Mouse (Mus musculus) spleen, postnatal 14 days (tissue): Measurements from ENCODE around the gene Herc4.
"Not testable (repeated sequence)": the region's sequence is repeated elsewhere in the genome, so short reads cannot be mapped to it uniquely, and the experiment has no call there.

ENCODE experiments used
- DNase-seq, 2 experiments: peaks; one replicate each; pipeline ENCODE4 v3.0.0; 2021 to 2022; ENCODE audit warnings: low spot score in 2 of 2

Herc4 gene

DNA sequence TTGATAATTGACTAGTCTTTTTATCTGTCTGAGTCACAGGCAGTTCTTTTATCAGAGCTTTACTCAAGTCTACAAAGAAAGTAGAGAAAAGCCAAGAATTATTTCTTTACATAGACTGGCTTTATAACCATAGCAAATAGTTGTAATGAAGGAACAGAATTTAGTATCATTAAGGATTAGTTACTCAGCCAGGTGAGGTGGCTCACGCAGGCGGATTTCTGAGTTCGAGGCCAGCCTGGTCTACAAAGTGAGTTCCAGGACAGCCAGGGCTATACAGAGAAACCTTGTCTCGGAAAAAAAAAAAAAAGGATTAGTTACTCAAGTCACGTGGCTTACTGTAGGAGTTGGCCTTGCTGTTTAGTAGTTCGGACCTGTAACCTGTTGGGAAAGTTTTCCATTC is 4.8 kb downstream of the Herc4 start:
- no peak for DNase-seq

DNA sequence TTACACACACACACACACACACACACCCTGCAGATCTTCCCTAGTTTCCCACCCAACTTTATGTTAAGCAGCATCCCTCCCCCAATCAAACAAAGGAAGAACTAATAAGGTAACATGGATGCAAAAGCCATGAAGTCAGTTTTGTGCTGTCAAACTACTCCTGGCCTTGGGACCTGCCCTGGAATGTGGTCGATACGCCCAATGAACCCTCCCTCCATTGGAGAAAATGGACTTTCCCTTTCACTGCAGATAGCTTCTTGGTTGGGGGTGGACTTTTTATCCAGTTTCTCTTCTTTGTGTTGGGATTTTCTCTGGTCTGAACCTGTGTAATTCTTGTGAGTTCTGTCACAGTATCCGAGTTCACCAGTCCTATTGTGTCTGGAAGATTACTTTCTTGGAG is 15.1 kb downstream of the Herc4 start:
- DNase-seq: no peak

DNA sequence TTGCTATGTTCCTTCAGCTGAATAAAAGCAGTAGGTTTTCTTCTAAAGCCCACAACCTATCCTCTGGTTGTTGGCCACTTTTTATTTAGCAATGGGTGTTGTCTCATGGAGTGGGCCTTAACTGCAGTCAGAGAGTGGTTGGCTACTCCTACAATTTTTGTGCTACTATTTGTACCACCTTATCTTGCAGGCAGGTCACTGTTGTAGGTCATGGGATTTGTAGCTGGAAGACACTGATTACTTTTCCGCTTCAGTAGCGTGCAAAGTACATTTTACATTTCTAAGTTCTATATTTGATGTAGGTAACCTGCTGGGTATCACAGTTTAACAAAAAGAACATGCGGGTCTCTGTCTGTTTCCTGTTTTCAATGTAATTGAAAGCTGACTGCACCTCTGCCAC is 15.7 kb downstream of the Herc4 start:
- DNase-seq: no peak

DNA sequence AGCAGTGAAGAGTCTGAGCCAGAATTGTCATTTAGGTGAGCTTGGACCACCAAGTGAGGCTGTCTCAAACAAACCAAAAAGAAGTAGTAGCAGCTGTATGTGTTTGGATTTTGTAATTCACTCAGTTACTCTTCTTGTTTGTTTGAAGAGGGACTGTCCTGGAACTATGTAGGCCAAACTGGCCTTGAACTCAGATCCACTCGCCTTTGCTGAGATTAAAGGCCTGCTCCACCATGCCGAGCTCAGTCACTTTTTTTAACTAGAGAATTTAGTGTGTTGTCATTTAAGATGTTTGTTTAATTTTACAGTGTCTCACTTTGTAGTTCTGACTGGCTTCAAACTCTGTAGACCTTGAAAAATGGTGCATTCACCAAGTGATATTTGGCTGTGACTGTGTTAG is 24.3 kb downstream of the Herc4 start:
- DNase-seq: no peak

DNA sequence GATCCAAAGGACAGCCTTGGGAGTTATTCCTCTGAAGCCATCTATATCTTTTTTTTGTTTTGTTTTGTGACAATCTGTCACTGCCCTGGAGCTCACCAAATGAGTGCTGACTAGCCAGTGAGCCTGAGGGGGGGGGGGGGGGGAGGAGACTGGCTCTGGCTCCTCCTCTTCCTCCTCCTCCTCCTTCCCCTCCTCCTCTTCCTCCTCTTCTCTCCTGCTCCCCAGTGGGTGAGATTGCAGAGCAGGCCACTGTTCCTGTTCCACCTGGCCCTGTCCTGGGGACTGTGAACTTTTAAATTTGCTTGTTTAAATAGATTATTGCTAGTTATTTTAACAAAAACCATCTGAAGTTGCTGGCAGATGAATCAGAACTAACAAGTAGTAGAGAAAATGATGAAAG is 28.8 kb downstream of the Herc4 start:
- no peak for DNase-seq

DNA sequence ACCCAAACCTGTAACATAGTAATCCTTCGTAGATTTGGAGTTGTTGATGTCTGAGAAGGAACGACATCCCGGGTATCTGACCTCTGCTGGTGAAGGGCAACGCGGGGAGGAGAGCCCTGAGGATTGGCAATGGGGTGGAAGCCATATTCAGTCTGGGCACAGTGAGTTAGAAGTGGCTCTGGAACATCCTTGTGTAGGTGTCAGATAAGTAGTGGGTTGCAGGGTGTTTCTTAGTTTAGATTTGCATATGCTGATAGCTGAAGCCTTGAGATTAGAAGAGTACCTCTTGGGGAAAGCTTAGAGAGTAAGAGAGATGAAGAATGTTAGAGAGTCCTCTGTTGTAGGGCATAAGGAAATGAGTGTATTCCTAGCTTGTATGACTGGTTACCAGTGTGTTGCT is 29.3 kb downstream of the Herc4 start:
- DNase-seq: no peak

DNA sequence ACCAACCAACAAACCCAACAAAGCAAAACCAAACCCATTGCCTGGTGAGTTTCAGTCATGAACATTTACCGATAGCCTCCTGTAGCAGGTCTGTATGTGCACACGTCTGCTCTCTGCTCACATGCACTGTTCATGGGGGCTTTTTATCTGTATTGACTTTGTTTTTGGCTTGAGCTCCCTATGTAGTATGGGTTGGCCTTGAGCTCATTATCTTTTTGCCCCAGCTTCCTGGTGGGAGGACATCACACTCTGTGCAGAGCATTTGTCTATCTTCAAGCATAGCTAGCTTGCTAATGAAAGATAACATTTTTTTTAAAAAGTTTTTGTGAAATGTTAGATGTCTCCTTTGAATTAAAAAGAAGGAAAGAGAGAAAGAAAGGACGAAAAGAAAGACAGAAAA is 33.4 kb downstream of the Herc4 start:
- no peak for DNase-seq

DNA sequence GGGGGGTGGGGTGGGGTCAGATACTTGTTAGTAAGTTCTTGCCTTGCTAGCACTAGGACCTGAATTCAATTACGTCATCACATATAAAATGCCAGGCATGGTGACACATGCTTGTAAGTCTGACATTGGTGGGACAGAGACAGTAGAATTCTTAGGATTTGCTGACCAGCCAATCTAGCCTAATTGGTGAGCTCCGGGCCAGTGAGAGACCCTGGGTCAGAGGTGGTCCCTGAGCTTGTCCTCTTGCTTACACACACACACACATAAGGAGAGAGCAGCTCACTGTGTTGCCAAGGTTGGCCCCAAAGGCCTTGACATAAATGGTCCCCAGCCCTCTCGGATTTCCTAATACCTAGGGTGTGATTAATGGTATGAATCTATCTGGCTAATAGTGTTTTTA is 36.2 kb downstream of the Herc4 start:
- no peak for DNase-seq

DNA sequence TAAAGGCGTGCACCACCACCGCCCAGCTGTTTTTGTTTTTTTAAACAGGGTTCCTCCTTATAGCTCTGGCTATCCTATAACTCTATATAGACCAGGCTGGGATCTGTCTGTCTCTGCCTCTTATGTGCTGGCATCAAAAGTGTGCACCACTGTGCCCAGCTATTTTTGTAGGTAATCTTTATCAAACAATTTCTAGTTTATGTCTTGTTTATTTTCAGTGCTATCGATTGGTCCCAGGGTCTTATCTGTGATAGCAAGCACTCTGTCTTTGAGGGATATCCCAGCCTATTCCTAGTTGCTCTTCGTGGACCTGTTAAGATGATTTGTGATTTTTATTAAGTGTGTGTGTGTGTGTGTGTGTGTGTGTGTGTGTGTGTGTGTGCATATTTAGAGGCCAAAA is 38.8 kb downstream of the Herc4 start:
- no peak for DNase-seq

DNA sequence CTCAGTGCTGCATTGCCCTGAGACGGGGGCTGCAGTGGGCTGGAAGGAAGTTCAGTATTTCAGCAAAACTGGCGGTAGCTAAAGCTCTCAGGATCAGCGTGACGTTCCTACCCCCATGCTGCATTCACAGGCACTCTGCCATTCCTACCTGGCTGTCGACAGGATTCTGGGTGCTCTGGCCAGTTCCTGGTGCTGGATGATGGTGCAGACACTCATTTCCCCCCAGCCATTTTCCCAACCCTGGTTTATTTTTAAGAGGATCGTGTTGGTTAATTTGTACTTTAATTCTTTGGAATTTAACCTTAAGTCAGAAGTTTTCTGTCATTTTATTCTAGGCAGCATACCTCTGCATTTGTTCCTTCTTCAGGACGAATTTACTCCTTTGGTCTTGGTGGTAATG is 39.2 kb downstream of the Herc4 start:
- DNase-seq: no peak

DNA sequence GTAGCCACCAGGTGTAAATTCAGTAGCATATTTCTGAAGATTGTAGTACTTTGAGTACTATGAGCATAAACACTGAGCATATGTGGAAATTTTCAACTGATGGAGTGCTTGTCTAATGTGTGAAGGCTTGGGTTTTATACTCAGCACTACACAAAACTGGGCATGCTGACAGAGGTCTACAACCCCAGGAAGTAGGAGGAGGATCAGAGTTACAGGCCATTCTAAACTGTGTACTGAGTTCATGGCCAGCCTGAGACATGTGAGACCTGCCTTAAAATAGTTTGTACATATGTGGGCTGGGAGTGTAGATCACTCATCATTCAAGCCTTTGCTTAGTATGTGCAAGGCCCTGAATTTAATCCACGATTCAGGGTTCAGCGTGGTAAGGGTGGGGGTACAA is 58.7 kb downstream of the Herc4 start:
- no peak for DNase-seq

DNA sequence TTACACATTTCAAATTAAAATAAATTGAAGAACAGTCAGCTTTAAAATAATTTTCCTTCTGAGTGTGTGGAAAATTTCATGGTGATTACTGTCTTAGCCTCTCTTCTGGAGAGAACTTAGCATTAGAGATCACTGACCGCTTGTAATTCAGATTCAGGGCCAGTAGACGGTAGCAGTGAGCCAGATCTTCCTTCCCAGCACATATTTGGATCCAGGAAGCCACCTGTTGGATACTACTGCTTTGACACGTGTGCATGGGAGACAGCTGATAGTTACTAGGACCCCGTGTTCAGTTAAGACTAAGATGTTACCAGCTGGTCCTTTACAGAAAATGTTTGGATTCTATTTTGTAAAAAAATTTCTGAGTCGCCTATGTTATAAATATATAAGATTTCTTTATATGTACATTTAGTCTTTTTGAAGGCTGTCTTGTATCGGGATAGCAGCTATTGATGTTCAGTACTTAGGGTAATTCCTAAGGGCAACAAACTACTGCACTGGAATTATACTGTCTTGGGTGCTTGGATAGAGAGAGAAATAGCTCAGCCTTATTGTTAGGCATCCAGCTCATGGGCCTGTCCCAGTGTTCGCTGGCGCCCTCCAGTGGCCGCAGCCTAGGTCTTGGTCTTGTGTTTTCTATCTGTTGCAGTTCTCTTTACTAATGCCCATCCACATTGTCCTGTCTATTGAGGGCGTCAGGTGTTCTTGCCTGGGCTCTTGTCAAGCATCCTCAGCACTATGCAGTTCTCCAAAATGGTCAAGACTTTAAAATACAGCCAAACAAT is 65.2 kb downstream of the Herc4 start:
- DNase-seq: peak; percentile 67 to 78

DNA sequence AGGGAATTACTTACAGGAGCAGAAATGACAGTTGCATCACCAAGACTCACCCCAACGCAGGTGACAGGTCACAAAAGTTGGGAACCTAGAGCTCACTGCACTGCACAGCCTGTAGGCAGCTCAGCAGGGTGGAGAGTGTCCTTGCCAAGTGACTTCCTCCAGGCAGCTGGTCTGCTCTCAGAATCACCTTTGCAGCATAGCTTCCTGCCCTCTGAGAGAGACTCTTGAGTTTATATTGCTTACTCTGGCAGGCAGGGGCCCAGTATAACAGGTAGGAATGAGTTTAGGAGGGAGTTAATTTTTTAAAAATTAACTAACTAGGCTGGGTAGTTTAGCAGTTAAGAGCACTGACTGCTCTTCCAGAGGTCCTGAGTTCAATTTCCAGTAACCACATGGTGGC is 70.1 kb downstream of the Herc4 start:
- DNase-seq: no peak

DNA sequence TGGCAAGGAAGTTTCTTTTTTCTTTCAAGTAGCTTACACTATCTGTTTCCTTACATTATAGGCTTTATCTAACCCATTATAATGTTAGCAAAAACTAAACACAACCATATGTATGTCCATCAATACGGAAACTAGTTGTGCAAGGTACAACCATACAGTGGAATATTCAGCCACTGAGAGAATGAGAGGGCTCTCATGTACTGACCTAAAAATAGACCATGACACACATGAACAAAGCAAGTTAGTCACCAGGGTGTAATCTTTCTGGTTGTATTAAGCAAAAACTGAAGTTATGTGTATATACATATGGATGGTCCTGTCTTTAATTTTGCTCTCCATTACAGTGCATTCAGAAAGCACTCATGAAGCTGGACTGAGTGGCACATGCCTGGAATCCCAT is 83.5 kb downstream of the Herc4 start:
- no peak for DNase-seq

DNA sequence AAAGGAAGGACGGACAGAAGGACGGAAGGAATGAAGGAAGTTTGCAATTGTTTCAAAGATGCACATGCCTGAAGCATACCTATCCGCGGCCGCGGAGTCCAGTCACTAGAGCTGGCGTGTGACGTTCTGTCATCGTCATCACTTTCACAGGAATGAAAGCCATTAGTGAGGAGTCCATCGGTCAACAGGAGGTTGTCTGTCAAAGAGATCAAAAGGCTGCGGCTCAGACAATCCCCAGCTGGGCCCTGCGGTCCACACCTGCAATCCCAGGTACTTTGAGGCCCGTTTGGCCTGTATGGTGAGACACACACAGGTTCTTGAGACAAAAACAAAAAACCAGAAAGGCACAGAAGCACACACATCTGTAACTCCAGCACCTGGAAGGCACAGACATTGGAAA is 93.3 kb downstream of the Herc4 start:
- DNase-seq: no peak

DNA sequence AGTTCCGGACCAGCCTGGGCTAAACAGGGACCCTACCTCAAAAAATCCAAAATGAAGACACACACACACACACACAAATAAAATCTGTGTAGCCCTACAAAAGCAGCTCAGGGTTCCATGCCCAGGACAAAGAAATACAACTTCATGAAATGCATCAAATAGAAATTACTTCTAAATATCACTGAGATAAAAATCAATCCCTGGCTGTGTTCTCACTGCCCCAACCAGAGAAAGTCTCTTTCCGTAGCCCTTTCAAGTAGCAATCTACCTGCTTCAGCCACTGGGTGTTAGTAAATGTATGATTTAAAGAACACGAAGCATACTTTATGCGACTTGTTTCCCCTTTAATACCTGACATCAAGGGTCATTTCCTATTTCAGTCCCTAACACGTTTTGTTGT is 93.7 kb downstream of the Herc4 start:
- no peak for DNase-seq

DNA sequence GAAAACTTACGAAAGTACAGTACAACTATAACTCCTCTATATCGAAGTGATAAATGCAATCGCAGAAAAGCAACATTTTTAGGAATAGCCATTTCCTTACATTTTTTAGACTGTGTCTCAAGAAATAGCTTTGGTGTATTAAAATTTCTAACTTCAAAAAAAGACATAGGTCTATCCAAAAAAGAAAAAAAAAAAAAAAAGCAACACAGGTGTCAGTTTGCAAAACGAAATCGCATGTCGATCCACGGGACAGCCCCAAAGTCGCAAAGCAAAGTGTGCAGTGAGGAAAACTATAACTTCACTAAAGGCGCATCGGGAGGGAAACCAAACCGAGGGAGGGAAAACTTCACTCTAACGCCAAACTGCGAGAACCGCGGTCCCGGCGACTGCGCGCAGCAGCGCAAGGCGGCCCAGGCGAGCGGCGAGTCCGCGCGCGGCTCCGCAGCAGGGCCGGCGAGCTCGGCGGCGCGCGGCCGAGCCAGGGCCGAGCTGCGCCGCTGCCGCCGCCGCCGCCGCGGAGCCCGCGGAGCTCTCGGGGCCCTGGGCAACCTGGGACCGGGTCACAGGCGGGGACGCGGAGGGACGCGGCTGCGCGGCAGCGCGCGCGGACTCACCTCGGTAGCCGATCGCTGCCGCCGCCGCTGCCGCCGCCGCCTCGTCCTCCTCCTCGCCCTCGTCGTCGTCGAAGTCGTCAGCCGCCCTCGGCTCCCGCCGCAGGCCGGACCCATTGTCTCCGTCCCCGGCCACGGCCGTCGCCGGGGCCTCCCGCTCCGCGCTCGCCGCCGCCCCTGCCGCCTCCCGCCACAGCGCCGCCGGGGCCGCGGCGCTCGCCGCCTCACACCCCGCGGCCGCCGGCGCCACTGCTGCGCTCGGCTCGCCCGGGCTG is 94.6 kb downstream of the Herc4 start:
- peak; percentile 32 to 49 for DNase-seq

DNA sequence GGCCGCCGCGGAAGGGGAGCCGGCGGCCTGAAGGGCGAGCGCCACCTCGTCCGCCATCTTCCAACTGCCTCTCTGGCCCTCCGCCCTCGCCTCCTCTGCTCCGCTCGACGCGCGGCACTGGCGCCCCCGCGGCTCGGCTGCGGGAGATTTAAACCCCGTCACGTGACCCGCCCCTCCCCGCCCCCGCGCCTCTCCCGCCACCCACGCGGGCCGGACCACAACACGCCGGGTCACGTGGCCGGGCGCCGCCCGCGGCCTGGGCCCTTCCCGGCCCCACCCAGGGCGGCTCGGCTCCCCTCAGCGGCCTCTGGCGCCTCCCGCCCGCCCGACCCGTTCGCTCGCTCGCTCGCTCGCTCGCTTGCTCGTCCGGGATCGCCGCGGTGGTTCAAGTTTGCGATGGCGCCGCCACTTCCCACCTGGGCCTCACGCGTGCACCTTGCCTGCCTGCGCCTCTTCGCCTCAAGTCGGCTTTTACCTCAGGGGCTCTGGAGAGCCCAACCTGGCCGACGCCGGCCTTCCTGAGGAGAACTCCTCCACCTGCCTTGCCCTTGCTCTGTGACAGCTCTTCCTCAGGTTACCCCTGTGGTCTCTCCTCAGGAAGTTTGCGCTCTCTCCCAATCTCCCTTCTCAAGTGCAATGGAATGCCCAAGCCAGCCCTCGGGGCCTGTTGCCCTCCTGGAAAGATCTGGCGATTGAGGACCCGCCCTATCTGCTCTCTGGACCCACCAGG is 95.5 kb downstream of the Herc4 start:
- peak; percentile 85 to 86 for DNase-seq

DNA sequence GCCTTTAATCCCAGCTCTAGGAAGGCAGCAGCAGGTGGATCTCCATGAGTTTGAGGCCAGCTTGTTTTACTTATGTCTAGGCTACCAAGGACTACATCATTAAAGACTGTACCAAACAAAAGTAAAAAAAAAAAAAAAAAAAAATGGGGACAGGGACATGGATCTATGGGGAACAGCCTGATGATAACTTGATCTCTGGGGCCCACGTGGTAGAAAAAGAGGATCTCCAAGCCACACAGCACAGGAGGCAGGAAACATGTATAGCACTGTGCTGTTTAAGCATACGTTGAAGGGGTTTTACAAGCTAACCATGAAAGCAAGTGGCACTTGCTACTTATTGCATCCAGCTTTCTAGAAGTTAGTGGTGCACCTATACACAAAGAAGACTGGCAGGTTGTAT is 97.7 kb downstream of the Herc4 start:
- no peak for DNase-seq

DNA sequence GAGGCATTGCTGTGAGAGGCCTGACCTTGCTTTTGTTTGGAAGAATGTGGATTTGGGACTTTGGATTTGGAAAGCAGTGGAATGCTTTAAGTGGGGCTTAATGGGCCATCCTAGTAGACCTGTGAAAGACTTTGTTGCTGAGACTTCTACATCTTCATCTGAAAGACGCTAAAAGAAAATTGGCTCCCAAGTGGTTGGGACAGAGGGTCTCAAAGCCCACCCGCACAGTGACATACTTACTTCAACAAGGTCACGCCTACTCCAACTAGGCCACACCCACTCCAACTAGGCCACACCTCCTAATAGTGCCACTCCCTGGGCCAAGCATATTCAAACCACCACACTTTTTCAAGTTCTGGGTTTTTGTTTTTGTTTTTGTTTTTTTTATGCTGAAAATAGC is 101.1 kb downstream of the Herc4 start:
- no peak for DNase-seq

DNA sequence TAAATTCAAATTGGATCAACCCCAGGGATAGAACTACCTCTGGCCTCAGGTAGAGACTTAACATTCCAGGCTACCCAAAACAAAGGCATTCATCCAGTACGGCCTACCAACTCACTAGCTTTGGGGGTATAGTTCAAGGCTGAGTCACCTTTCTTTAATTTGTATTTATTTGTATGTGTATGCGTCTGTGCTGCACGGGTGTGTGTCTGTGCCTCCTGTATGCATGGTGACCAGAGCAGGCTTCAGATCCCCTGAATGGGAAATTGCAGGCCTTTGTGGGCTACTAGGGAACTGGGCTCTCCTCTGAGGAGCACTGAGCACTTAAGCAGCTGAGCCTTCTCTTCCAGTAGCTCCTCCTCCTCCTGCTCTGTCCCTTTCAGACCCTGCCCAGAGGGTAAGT is 104.7 kb downstream of the Herc4 start:
- no peak for DNase-seq

DNA sequence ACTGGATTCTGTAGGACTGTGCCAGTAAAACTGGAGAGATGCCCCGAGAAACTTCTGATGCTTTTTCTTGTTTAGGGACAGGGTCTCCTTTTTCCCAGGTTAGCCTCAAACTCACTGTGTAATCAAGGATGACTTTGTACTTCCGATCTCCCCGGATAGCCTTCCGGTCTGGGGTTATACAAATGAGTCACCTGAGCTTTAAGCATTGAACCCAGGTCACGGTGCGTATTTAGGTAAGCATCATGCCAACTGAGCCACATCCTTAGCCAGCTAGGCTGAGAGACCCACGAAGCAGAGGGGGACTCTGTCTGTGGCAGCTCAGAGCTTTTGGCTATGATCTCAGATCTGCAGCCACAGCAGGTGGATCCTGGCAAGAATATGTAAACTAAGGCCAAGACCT is 107.1 kb downstream of the Herc4 start:
- DNase-seq: no peak

DNA sequence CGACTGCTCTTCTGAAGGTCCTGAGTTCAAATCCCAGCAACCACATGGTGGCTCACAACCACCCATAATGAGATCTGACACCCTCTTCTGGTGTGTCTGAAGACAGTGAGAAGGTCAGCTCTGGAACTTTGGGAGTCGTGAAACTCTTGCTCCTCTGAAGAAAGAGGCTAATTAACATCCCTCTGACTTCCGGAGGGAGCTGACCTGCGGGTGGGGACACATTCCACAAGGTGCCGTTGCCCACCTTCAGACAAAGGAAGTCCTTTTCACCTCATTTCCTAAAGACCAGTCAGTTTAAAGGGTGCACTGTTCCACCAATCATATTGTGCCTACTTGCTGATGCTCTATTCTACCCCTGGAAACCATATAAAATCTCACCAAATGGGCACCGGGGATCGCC is 107.5 kb downstream of the Herc4 start:
- DNase-seq: not testable (repeated sequence)
